Mouse (Mus musculus): Measurements from ENCODE around the gene Gm49383.

DNA sequence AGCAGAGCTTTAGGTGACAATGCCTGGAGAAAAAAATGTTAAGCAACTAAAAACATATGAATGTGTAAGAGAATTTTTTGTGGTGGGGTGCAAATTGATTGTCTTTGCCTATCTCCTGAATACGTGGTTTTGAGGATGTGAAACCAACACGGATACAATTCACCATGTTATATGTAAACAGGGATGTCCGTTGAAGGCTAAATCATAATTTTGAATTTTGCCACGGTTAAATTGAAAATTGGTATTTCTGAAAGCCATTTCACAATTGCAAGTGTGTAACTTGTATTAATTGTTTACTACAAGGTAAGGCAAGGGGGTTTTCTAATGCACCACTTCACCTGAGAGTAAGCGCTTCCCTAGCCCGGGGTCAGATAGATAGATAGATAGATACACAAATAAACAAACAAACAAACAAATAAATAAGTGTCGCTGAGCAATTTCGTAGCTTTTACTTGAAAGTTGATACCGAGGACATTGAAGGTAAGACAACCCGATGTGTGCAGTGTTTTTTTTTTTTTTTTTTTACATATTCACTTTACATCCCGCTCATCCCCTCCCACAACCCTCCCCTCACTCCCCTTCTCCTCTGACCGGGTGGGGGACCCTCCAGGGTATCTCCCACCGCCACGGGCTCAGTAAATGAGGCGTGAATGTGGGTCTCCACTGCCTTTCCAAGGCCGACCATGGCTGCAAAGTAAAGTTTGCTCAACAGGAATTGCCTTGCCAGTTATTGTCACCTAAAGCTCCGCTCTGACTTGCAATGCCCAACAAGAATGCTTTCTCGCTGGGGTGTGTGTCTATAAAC is 29.0 kb downstream of the Gm49383 start:
- TF ChIP-seq CTCF (IDR thresholded peaks at IDR 0.05; ENCODE audit: low read depth) (no peak), EP300 (IDR thresholded peaks at IDR 0.05; ENCODE audit: low read depth) (no peak)

Measured in liver, embryonic 14.5 days (tissue).